Mouse (Mus musculus): ENCODE data around the gene Ier2.

The Ier2 gene

DNA sequence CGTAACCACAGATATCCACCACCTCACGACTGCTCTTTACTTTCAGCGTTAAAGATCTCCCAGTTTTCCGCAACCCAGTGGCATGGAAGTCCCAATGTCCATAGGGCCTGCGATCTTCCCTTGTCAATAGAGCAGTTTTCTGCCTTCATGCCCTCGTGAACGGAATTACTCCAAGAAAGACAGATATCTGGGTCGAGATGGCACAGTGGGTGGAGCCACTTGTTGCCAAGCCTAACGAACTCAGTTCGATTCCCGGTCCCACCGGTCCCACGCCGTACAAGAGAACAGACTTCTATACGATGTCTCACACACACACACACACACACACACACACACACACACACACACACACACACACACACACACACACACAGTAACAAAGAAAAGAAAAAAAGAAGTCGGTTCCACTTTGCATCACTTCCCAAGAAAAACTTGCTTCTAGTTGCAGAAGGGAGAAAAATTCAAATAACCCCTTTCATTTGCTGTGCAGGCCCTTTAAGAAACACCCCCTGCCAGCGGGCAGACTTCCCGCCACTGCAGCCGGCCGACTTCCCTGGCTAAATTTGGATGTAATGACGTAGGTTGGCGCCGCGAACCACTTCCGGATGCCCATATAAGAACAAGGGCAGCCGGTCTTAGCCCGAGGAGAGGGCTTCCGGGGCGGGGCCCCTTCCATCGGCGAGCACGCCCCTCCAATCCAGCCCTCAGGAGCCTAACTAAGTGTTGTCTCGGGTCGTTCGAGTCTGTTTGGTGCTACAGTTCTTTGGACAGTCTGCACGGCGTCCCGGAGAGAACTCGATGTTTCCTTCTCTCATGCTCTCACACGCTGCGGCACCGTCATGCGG, 1.1 kb upstream of the Ier2 start:
- peak; percentile 83 to 84 for DNase-seq (ENCODE audit: low read depth in 2 of 2, low spot score in 2 of 2)

DNA sequence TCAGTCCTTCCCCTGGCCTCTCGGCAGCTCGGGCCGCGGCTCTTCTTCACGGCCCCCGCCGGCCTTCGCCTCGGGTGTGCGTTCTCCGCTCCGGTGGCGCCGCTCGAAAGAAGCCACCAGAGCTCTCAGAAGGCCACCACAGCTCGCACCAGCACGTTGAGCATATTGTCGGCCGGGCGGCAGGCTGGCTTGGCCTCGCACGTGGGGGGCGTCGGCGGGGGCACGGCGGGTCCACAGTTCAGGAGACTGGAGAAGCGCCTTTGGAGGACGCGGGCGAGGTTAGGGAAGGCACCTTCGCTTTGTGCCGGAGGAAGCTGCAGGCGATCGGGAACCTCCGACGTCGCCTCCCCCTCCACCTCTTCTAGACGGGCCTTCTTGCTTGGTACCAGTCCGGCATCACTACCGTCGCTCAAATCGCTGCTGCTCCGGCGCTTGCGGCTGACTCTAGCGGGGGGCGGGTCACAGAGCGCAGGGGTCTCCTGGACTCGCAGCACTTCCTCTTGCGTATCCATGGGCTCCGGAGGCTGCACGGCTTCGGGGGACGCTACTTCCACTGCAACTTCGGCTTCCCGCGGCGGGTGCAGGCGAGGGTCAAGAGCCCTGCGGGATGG, 586 bp downstream of the Ier2 start:
- DNase-seq (ENCODE audit: low read depth in 2 of 2, low spot score in 2 of 2): peak; percentile 49 to 58

DNA sequence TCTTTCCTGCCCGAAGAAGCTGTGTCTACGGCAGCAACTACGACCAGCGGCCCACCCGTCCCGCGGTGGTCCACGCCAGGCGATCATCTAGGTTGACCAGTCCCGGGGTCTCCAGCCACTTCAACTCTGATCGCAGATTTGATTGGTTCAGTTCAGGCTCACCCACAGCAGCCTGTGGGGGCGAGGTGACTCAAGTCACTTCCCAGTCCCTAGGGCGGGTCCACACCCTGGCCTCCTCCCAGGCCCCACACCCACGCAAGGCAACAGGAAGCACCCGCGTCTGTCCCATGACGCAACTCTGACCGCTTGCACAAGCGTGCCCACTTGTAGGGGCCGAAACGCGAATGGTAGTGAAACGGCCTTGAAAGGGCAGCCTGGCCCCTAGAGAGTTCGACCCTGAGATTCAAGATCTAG, 1.2 kb downstream of the Ier2 start:
- peak in 1 of 2 experiments; percentile 57 for DNase-seq (ENCODE audit: low read depth in 2 of 2, low spot score in 2 of 2)

DNA sequence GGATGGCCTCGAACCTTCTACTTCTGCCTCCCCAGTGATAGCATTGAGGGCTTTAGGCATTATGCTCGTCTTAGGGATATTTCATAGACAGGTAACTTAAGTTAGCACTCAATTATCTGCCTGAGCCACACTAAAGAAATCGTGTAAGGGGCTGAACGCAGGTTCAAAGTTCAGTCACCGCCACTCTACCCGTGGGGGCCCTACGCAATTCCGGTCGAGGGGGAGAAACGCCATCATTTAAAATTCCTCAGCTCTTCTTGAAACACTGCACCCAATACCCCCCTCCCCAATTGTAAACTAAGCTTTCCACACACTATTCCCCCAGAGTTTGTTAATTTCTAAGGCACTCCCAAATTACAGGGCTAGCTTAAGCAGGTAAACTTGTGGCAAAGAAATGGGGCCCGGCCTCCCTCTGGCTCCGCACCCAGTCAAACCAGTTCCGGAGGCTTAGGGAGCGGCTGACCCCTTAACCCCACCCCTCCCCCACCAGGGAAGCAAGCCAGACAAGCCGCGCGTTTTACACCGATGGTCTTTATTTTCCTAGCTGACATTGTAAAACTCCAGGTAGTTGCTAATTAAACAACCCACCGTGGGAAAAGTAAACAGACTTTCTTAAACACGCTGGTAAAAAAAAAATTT, 1.7 kb downstream of the Ier2 start:
- peak in 1 of 2 experiments; percentile 19 for DNase-seq (ENCODE audit: low read depth in 2 of 2, low spot score in 2 of 2)

DNA sequence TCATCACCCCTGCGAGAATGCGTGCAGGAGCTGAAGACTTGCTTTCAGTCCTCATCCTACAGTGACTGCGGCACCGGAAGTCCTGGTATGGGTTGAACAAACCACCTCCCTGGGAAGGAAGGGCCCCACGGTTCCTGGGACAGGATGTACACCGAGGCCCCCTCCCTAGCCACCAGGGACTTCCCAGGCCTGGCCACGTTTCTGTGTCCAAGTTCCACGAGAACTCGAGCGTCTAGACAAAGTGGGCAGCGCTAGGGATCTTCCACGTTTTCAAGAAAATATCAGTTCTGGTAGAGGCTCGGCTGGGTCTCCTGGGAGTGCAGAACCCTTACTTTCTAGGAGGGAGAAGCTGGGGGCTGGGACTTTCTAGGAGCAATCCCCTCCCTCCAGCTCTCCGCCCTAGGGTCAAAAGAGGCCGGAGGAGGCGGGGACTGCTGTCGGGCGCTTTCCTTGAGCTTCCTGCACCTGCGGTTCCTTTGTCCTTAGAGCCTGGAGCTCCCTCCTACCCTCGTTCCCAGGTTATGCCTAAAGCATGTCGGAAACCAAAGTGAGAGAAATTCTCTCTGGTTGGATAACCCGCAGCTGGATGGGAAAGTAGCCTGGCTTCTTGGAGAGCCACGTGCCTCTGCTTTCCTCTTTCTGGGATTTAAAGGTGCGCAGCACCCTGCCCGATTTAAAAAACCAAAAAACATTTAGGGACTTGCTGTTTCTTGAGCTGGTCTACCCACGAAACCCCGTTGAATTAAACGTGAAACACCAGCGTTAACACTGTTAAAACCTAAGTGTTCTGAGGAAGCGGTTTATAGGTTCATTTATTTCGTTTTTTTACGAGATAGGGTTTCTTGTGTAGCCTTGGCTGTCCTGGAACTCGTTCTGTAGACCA, 2.5 kb downstream of the Ier2 start:
- peak; percentile 72 to 77 for DNase-seq (ENCODE audit: low read depth in 2 of 2, low spot score in 2 of 2)

DNA sequence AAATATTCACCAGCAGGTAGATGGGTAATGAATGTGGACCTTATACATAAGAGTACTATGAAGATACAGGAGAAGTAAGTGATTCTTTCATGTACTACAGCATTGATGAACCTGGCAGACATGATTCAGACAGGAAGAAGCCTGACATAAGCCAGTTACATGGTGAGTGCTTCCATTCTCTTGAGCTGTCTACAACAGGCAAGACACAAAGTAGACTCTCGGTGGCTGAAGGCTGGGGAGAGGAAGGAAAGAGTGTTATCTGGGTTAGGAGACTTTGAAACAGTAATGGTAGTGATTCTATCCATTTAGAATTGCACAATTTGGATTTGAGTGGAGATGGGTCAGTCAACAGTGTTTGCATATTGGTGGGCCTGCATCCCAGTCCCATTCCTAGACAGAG, 3.7 kb downstream of the Ier2 start:
- DNase-seq (ENCODE audit: low read depth in 2 of 2, low spot score in 2 of 2): no peak

DNA sequence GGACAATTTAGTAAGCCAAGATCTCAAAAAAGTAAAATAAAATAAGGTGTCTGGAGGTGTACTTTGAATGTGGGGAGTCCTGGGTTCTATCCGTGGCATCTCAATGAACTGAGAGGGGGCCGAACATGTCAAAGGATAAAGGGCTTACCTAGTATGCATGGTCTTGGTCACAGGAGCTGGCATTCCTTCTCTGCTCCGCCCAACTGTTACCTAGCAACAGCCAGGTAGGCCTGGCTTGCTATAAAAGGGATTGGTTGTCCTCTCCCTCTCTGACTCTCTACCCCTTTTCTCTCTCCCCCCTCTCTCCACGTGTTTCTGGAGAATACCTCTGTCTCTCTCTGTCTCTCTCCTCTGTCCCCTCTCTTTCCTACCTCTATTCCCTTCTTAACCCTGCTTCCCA, 5.0 kb downstream of the Ier2 start:
- DNase-seq (ENCODE audit: low read depth in 2 of 2, low spot score in 2 of 2): no peak

DNA sequence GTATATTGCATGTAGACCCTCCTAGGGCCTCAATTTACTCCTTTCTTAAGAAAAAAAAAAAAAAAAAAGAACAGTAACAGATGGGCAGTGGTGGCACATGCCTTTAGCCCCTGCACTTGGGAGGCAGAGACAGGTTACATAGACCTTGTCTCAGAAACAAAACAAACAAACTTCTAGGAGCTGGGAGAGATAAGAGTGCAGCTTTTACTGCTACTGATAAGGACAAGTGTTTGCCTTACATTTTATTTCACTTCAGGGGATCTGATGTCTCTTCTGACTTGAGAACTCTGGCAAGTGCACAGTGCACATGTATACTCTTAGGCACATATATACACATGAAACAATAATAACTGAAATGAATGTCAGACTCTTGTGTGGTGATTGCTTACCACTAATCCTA, 5.4 kb downstream of the Ier2 start:
- no peak for DNase-seq (ENCODE audit: low read depth in 2 of 2, low spot score in 2 of 2)

DNA sequence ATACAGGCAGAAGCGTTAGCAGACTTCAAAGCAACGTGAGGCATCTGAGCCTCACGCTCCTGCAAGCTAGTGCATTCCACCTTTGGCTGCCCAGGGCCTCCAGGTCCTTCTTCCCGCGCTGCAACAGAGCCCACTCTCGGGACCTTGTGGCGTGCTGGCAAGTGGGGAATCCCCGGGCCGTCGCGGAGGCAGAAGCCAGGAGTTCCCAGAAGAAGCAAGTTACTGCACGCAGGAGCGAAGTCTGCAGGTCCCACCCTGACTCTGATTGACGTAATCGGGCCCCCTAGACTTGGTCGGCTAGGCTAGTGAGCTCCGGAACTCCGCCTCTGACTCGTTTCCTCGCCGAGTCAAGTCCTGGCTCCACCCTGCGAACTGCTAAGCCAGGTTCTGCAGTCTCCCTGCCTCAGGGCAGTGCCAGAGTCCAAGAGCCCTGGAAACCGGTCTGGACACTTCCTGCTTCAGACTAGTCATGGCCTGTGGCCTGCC, 6.0 kb downstream of the Ier2 start:
- DNase-seq (ENCODE audit: low read depth in 2 of 2, low spot score in 2 of 2): peak; percentile 82 to 84

DNA sequence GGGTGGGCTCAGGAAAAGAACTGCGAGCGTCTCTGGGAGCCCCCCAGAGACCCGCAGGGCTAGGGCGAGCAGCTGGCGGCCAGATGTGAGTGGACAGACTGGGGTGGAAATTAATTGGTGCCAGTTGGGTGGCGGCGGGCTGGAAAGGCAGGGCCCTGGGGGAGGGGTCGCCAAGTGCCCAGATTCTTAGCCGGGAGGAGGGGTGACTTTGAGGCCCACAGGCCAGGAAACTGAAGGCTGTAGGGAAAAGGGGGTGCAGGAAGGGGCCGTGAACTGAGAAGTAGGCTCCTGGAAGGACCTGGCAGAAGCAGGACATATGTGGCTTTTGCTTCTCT, 6.5 kb downstream of the Ier2 start:
- DNase-seq (ENCODE audit: low read depth in 2 of 2, low spot score in 2 of 2): no peak

DNA sequence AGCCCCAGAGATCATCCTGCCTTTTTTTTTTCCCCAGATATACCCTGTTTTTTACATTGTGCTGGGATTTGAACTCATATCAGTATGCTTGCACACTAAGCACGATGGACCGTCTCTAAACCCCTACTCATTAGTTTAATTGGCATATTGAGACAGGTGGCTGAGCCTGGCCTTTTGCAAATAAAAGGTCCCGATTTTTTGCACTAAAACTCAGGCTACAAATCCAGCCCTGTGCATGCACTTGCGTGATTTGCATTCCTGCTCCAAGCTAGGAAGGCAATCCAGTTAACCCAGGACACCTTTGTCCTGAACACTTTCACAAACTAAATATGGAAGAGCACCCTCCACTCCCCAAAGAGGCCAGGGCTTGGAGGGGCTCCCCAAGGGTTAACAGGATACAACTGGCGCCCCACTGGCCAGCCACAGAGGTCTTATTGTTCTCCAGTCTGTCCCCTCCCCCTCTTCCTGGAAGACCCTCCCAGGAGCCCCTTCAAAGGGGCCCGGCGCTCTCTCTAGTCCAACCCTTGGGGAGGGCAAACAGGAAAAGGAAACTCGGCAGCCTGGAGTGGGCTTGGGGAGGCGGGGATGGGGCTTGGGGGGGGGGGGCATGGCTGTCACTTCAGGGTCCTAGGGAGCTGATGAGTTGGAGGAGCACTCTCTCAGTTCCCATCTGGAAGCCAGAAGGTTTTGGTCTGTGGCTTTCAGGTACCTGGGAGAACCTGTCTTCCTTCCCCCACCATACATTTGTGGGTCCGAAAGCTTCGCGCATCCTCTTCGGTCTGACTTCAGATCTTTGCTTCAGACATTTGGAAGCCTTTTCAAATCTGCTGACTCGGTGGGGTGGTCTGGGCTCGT, 7.1 kb downstream of the Ier2 start:
- no peak for DNase-seq (ENCODE audit: low read depth in 2 of 2, low spot score in 2 of 2)

DNA sequence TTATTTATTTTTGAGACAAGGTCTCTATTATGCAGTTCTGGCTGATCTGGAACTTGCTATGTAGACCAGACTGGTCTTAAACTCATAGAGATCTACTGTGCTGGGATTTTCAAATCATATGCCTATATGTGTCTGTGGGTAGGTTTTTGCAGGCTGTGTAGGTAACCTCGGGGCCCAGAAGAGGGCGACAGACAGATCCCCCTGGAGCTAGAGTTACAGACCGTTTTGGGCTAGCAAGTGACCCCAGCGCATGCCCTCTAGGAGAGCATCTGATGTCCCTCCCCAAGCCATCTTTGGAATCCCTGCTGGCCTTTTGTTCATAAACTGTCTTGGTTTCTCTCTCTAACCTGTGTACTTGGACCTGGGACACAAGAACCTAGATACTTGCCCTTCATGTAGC, 8.1 kb downstream of the Ier2 start:
- no peak for DNase-seq (ENCODE audit: low read depth in 2 of 2, low spot score in 2 of 2)

DNA sequence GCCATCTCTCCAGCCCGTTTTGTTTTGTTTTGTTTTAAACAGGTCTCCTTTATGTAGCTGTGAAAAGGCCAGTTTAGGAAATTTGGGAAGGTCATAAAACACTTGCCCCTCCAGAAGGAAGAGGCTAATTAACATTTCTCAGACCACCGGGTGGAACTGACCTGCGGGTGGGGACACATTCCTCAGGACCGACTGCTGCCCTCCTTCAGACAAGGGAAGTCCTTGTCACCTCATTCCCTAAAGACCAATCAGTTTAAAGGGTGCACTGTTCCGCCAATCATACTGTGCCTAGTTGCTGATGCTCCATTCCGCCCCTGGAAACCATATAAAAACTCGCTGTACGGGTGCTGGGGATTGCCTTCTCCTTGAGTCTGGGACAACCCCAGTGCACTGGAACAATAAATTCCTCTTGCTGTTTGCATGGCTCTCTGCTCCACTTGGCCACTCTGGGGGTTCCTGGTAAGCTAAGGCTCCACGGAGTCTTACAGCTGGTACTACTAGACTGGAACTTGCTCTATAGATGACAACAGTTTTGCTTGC, 9.5 kb downstream of the Ier2 start:
- DNase-seq (ENCODE audit: low read depth in 2 of 2, low spot score in 2 of 2): no peak

DNA sequence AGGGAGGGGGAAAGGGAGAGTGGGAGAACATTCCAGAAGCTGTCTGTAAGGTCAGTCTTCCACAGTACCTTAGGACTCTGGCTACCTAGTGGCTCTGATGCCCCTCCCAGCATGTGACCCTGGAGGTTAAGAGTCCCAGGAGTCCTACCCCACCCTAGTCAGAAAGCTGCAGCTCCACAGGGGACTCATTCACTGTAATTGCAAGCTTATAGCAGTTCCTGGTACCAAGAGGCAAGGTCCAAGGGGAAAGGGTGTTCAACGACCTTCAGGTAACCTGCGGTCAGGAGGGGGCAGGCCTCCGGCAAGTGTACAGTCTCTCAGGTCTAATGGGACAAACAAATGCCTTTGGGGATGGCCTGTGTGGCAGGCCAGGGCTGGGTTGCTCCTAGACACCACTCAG, 12.4 kb downstream of the Ier2 start:
- DNase-seq (ENCODE audit: low read depth in 2 of 2, low spot score in 2 of 2): no peak

DNA sequence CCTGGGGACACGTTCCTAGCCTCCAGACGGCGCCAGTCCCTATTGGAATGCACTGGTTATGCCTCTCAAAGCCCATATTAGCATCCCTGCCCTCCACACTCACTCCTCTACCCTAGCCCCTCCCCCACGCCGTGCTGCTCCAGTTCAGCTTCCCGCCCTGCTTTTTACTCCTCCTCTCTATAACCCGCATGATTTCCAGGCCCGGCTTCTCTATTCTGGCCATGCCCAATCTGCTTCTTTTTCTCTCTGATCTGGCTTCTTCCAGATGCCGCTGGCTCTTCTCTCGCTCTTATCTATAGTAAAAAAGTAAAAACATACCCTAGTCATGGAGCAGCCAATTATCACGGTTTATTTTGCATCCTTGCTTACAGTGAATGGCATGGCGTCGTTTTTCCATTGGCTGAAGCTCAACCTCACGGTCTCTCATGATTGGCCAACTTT, 15.2 kb downstream of the Ier2 start:
- no peak for DNase-seq (ENCODE audit: low read depth in 2 of 2, low spot score in 2 of 2)

DNA sequence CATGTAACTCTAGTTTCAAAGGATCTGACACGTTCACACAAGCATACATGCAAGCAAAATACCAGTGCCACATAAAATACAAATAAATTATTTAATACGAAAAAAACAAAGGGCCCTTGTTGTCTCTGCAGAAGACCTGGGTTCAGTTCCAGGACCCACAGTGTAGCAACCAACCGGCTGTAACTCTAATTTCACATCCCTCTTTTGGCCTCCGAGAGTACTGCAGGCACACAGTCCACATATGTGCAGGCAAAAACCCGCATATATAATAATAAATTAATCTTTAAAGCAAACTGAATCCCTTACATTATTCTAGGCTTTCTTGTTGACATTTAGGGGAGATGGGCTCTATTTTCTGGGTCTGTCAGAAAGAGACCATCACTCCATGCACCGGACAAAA, 15.9 kb downstream of the Ier2 start:
- no peak for DNase-seq (ENCODE audit: low read depth in 2 of 2, low spot score in 2 of 2)

DNA sequence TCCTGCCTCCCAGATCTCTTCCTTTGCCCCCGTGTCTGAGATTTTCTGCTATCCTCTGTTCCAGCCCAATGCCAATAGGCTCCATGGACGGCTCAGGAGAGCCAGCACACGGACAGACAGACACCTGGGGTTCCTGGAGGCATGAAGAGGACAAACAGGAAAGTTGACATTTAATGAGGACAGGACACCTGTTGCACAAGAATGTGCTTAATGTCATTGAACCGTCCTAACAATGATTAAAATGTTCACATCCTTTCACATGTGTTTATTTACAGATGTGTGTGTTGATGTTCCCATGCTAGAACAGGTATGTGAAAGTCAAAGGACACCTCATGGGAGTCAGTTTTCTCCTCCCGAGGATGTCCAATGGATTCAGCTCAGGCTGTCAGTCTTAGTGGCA, 19.6 kb downstream of the Ier2 start:
- no peak for DNase-seq (ENCODE audit: low read depth in 2 of 2, low spot score in 2 of 2)

DNA sequence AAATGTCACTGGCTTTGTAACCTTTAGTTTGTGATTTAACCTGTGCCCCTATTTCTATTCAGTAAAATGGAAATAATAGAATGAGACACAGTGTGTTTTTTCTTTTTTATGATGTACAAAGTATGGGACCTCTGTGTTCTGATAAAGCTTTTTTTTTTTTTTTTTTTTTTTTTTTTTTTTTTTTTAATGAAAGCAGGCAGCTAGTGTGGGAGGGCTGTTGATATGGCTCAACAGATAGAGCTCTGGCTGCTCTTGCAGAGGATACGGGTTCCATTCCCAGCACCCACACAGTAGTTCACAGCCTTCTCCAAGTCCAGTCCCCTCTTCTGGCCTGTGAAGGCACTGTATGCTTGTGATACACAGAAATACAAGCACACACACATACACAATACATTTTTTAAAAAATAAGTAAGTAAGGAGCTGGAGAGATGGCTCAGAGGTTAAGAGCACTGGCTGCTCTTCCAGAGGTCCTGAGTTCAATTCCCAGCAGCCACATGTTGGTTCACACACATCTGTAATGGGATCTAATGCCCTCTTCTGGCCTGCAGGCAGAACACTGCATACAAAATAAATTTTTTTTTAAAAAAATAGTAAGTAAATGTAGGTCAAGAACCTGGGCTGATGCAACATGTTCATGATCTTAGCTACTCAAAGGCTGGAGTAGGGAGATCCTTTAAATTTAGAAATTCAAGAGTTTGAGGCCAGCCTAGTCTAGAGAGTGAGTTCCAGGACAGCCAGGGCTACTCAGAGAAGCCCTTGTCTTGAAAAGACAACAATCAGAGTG, 20.9 kb downstream of the Ier2 start:
- DNase-seq (ENCODE audit: low read depth in 2 of 2, low spot score in 2 of 2): no peak

DNA sequence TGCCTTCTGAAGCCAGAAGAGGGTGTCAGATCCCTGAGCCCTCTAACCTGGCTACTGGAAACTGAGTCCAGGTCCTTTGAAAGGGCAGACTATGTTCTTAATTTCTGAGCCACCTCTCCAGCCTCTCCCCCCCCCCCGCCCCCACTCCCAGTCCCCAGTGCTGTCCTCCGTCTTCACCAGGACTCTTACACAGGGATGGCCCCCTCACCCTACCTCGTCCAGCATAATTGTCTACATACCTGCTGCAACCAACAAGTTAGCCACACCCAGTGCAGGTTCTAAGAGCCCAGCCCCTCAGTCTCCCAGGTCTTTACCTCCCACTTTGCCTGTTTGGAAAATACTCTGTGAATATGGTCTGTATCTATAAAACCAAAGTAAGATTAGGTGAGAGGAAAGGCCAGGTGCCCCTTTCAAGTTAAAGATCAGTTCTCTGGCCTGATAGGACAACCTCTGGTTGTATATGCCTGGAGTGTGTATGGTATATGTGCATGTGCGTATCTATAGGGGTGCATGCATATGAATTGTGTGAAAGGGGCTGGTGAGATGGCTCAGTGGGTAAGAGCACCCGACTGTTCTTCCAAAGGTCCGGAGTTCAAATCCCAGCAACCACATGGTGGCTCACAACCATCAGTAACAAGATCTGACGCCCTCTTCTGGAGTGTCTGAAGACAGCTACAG, 21.9 kb downstream of the Ier2 start:
- no peak for DNase-seq (ENCODE audit: low read depth in 2 of 2, low spot score in 2 of 2)
